Mouse (Mus musculus) monocyte, adult 59 days (primary cell): ENCODE measurements around the gene Gm6710. TPM values are rescaled to one million over a fixed set of nuclear protein-coding genes. Genes with fewer than 3 reads are reported as not detected.

Experiments used
- total RNA-seq, 2 experiments: library from RNA; stranded (reverse); gene quantifications; one replicate each; pipeline ENCODE4 v1.2.4; 2023

The Gm6710 gene
- total RNA-seq, result 1 to 10 TPM; 4.8 to 7.6 TPM

GRCm38 (mm10) chr2:175869024-175869423 is at the start of gene Gm6710:
Gene Gm6710, plus strand, starts transcription at chr2:175869219.

Other genes with a start within 250 kb of the Gm6710 start
- gene Gm11007, start 225.2 kb upstream of the Gm6710 start, total RNA-seq, result not detected
- 1 to 10 TPM in 1 of 2 experiments, not detected in 1; 3.8 TPM for gene Zfp969, start 165.6 kb upstream of the Gm6710 start, total RNA-seq
- gene Gm2007, start 127.7 kb upstream of the Gm6710 start, total RNA-seq, result not detected
- 1 to 10 TPM in 1 of 2 experiments, not detected in 1; 2.2 TPM for gene Gm14288, start 68.1 kb upstream of the Gm6710 start, total RNA-seq
- gene Zfp966, start 61.9 kb downstream of the Gm6710 start, total RNA-seq, result 1 to 10 TPM; 1.1 to 1.7 TPM
- 1 to 10 TPM in 1 of 2 experiments, under 1 TPM in 1; 0.86 to 2.3 TPM for gene Gm2026, start 96.1 kb downstream of the Gm6710 start, total RNA-seq